Mouse (Mus musculus): ENCODE measurements around the gene Sf3b3.

Gene Sf3b3

GRCm38 (mm10) chr8:110785366-110785765 lies 61.2 kb downstream of the Sf3b3 start:
- no peak for DNase-seq (ENCODE audit: low read depth, low spot score)
- H3K36me3 ChIP-seq (ENCODE audit: control insufficient read depth, insufficient read depth, low read length, poor library complexity, severe bottlenecking), result no peaks in the 10 kb centered on the region
- H3K27me3 ChIP-seq (ENCODE audit: control insufficient read depth, insufficient read depth, low read length, poor library complexity, severe bottlenecking), result no peaks in the 10 kb centered on the region

GRCm38 (mm10) chr8:110779924-110780718 lies 66.5 kb downstream of the Sf3b3 start:
- Histone ChIP-seq H3K27me3 (ENCODE audit: control insufficient read depth, insufficient read depth, low read length, poor library complexity, severe bottlenecking) (no peaks in the 10 kb centered on the region), H3K36me3 (ENCODE audit: control insufficient read depth, insufficient read depth, low read length, poor library complexity, severe bottlenecking) (no peaks in the 10 kb centered on the region)
- no peak for DNase-seq (ENCODE audit: low read depth, low spot score)

DNA sequence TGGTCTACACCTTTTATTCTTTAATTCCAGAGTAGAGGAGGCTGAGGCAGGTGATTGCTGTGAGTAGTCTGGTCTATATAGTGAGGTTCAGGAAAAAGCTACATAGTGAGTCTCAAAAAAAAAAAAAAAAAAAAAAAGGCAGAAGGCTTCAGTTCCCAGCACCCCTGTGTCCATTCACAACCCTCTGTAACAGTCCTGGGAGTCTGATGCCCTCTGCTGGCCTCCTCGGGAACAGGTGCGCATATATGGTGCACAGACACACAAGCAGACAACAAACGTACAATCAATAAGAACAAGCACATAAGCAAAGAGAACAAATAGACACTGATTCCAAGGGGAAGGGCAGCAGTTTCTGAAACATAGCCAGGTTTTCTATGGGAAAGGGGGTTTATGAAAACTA lies 70.3 kb downstream of the Sf3b3 start:
- Histone ChIP-seq H3K27me3 (ENCODE audit: control insufficient read depth, insufficient read depth, low read length, poor library complexity, severe bottlenecking) (no peaks in the 10 kb centered on the region), H3K36me3 (ENCODE audit: control insufficient read depth, insufficient read depth, low read length, poor library complexity, severe bottlenecking) (no peaks in the 10 kb centered on the region)
- DNase-seq (ENCODE audit: low read depth, low spot score), result no peak

GRCm38 (mm10) chr8:110775721-110776120 lies 70.9 kb downstream of the Sf3b3 start:
- H3K27me3 ChIP-seq (ENCODE audit: control insufficient read depth, insufficient read depth, low read length, poor library complexity, severe bottlenecking), result no peaks in the 10 kb centered on the region
- no peak for DNase-seq (ENCODE audit: low read depth, low spot score)
- H3K36me3 ChIP-seq (ENCODE audit: control insufficient read depth, insufficient read depth, low read length, poor library complexity, severe bottlenecking), result no peaks in the 10 kb centered on the region

DNA sequence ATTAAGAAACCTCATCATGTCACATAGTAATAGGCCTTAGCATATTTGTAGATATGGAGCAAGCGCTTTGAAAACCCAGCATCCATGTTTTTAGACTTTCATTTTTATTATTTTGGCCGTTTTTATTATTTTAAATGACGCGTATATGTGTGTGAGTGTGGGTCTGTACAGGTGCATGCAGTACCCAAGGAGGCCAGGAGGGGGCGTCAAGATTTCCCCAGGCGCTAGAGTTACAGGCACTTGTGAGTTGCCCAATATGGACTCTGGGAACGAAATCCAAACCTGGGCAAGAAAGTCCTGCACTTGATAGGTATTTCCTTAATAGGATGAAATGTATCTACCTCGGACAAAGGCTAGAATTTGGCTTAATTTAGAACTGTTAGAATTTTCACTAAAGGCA lies 71.3 kb downstream of the Sf3b3 start:
- no peaks in the 10 kb centered on the region for H3K27me3 ChIP-seq (ENCODE audit: control insufficient read depth, insufficient read depth, low read length, poor library complexity, severe bottlenecking)
- DNase-seq (ENCODE audit: low read depth, low spot score), result no peak
- no peaks in the 10 kb centered on the region for H3K36me3 ChIP-seq (ENCODE audit: control insufficient read depth, insufficient read depth, low read length, poor library complexity, severe bottlenecking)

DNA sequence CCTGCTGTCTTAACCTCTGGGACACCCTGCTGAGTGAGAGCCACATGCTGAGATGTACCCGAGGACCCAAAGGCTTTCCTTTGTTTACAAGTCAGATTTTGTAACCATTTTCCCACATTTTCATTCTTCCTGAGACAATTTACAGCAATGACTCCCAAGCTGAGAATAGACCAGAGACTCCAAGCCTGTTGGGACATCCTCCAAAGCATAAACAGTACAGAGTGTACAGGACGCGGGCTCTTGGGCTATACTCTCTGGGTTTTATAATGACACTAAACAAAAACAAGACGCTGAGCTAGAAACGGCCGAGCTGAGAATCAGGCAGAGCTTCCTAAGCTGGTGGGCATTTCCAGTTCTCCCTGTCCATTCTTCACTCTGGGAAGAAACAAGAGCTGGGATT lies 71.9 kb downstream of the Sf3b3 start:
- DNase-seq (ENCODE audit: low read depth, low spot score), result no peak
- Histone ChIP-seq H3K36me3 (ENCODE audit: control insufficient read depth, insufficient read depth, low read length, poor library complexity, severe bottlenecking) (no peaks in the 10 kb centered on the region), H3K27me3 (ENCODE audit: control insufficient read depth, insufficient read depth, low read length, poor library complexity, severe bottlenecking) (no peaks in the 10 kb centered on the region)

DNA sequence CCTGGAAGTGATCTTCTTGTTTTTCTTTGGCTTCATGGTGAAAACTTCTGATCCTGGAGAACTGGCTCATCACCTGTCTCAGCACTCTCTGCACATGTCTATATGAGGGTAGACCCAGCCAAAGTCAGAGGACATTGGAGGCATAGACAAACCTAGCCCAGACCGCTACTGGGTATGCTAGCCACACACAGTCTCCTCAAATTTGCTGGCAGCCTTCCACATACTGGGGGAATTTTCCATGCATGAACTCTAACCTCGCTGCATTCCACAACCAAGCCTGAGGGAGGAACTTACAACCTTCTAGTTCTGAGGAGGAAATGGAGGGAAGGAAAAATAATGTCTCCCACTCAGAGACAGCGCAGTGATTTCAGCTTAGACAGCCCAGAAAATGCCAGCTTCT lies 72.5 kb downstream of the Sf3b3 start:
- Histone ChIP-seq H3K27me3 (ENCODE audit: control insufficient read depth, insufficient read depth, low read length, poor library complexity, severe bottlenecking) (no peaks in the 10 kb centered on the region), H3K36me3 (ENCODE audit: control insufficient read depth, insufficient read depth, low read length, poor library complexity, severe bottlenecking) (no peaks in the 10 kb centered on the region)
- DNase-seq (ENCODE audit: low read depth, low spot score), result no peak

DNA sequence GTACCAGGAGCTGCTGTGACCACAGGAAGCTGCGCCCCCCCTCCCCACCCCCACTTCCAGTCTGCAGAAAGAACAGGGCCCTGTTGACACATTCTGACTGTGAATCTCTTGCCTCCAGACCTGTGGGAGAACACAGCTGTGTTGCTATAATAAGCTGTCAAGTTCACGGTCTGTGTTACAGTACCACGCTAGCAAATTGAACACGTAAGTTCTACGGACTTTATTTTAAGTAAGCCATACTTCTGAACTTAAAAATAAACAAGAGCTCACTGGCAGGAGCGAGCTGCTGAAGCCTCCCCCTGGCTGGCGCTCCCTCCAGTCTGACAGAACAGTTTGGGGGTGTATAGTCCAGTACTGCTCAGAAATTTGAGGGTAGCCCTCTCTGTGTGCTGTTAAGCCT lies 74.1 kb downstream of the Sf3b3 start:
- Histone ChIP-seq H3K27me3 (ENCODE audit: control insufficient read depth, insufficient read depth, low read length, poor library complexity, severe bottlenecking) (no peaks in the 10 kb centered on the region), H3K36me3 (ENCODE audit: control insufficient read depth, insufficient read depth, low read length, poor library complexity, severe bottlenecking) (no peaks in the 10 kb centered on the region)
- no peak for DNase-seq (ENCODE audit: low read depth, low spot score)

DNA sequence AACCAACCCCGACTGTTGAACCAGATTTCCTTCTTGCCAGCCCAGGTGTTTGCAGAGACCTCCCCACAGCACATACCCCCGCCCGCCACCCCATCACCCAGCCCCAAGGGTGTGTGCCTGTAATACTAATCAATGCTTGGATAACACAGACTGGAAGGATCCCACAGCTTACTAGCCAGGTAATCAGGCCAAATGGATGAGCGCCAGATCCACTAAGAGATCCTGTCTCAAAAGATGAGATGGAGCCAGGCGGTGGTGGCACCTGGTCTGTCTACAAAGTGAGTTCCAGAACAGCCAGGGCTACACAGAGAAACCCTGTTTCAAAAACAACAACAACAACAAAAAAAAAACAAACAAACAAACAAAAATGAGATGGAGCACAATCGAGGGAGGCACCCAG lies 79.3 kb downstream of the Sf3b3 start:
- H3K36me3 ChIP-seq (ENCODE audit: control insufficient read depth, insufficient read depth, low read length, poor library complexity, severe bottlenecking), result no peaks in the 10 kb centered on the region
- H3K27me3 ChIP-seq (ENCODE audit: control insufficient read depth, insufficient read depth, low read length, poor library complexity, severe bottlenecking), result no peaks in the 10 kb centered on the region
- DNase-seq (ENCODE audit: low read depth, low spot score), result no peak

- H3K36me3 ChIP-seq (ENCODE audit: control insufficient read depth, insufficient read depth, low read length, poor library complexity, severe bottlenecking), result no peaks in the 10 kb centered on the region
- DNase-seq (ENCODE audit: low read depth, low spot score), result no peak
- no peaks in the 10 kb centered on the region for H3K27me3 ChIP-seq (ENCODE audit: control insufficient read depth, insufficient read depth, low read length, poor library complexity, severe bottlenecking)
Measured at GRCm38 (mm10) chr8:110764671-110765070, 81.9 kb downstream of the Sf3b3 start.

- no peak for DNase-seq (ENCODE audit: low read depth, low spot score)
Measured at GRCm38 (mm10) chr8:110761988-110762387, 84.6 kb downstream of the Sf3b3 start.

DNA sequence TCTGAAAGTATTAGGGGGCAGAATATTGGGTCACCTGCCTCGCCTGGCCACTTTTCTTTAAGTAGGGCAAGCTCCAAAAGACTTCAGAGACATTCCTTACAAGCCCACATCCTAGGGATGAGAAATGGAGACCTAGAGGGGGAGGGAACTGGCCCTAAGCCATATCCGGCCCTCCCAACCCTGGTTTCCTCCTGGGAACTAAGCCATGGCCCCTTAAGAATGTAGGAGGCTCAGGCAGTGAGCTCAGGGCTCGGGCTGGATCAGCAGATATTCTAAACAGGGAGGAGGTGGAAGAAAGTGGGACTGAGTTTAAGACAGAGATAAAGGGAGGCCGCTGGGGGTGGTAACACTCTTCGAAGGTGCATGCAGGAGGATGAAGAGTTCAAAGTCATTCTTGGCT lies 85.4 kb downstream of the Sf3b3 start:
- Histone ChIP-seq H3K36me3 (ENCODE audit: control insufficient read depth, insufficient read depth, low read length, poor library complexity, severe bottlenecking) (no peaks in the 10 kb centered on the region), H3K27me3 (ENCODE audit: control insufficient read depth, insufficient read depth, low read length, poor library complexity, severe bottlenecking) (no peaks in the 10 kb centered on the region; the same call in 1 of the 2 replicates)
- no peak for DNase-seq (ENCODE audit: low read depth, low spot score)

More at GRCm38 (mm10) chr8:110761988-110762387, 84.6 kb downstream of the Sf3b3 start:
- Histone ChIP-seq H3K27me3 (ENCODE audit: control insufficient read depth, insufficient read depth, low read length, poor library complexity, severe bottlenecking) (no peaks in the 10 kb centered on the region), H3K36me3 (ENCODE audit: control insufficient read depth, insufficient read depth, low read length, poor library complexity, severe bottlenecking) (no peaks in the 10 kb centered on the region)

GRCm38 (mm10) chr8:110760280-110760940 lies 86.2 kb downstream of the Sf3b3 start:
- Histone ChIP-seq H3K27me3 (ENCODE audit: control insufficient read depth, insufficient read depth, low read length, poor library complexity, severe bottlenecking) (no peaks in the 10 kb centered on the region; the same call in 1 of the 2 replicates), H3K36me3 (ENCODE audit: control insufficient read depth, insufficient read depth, low read length, poor library complexity, severe bottlenecking) (no peaks in the 10 kb centered on the region)
- no peak for DNase-seq (ENCODE audit: low read depth, low spot score)
